Comparison of ENCODE assay signal across 10 mouse cellular contexts in genomic region chr11:88155451-88155850, GRCm38 (mm10). TPM values are rescaled to one million over a fixed set of nuclear protein-coding genes. Genes with fewer than 3 reads are reported as not detected.
A peak's percentile ranks its signal among the peaks of the same experiment; 100 is the strongest.
DNase-seq lines count a peak whose midpoint lies in the region; ATAC-seq and TF ChIP-seq lines count a peak whose summit lies in the region.
"Had no signal": no experiment of that assay in that cellular context is flagged by ENCODE, and none has a peak within 500 bp of the region (broad histone marks: within the 10 kb centered on the region; RNA-seq: fewer than 3 reads in every experiment).

No protein-coding gene starts in this region.

- WGBS in intestine, embryonic 15.5 days: 53% methylated on average over 3 of the region's 3 CpGs

- H3K4me1 ChIP-seq in intestine, embryonic 15.5 days (replicated peaks): peaks cover 74% of the 10 kb centered on the region

- intact Hi-C loops in gastrocnemius, postnatal 14 days (cut with DNase I; ENCODE audit: low total_unique reads): no loop called here

- no peaks in the 10 kb centered on the region for H3K36me3 ChIP-seq in intestine, embryonic 15.5 days
- H3K36me3 ChIP-seq: G1E; liver, embryonic 13.5 days had no signal

- TF ChIP-seq CTCF in brain, embryonic 14.5 days (IDR thresholded peaks at IDR 0.05; ENCODE audit: borderline replicate concordance, extremely low read depth, insufficient read depth, insufficient read length): no peak

- DNase-seq in kidney, adult 11 months: peak; percentile 60
- no peak for DNase-seq in kidney, postnatal 14 days
- peak; percentile 39 for DNase-seq in brain, embryonic 14.5 days (ENCODE audit: low read depth)
- peak; percentile 87 for DNase-seq in gastrocnemius, postnatal 14 days
- DNase-seq in spleen, adult 18-20 months: no peak
- no peak for DNase-seq in spleen, adult 12 weeks (ENCODE audit: low spot score)
- no peak for DNase-seq in spleen, postnatal 14 days (ENCODE audit: low spot score in 2 of 2)
- DNase-seq: liver, embryonic 13.5 days had no signal

- no peak for TF ChIP-seq POLR2A in brain, embryonic 14.5 days (IDR thresholded peaks at IDR 0.05; ENCODE audit: borderline replicate concordance, extremely low read depth, insufficient read depth, insufficient read length, poor library complexity, severe bottlenecking)

- no peak overlapping the region for H3K4me3 ChIP-seq in intestine, embryonic 15.5 days (replicated peaks)
- H3K4me3 ChIP-seq: liver, embryonic 13.5 days had no signal

- no peaks in the 10 kb centered on the region for H3K9me3 ChIP-seq in intestine, embryonic 15.5 days
- H3K9me3 ChIP-seq: G1E; liver, embryonic 13.5 days had no signal

- H3K27ac ChIP-seq in intestine, embryonic 15.5 days: peak overlapping the region; percentile 85
- H3K27ac ChIP-seq: liver, embryonic 13.5 days had no signal

- H3K27me3 ChIP-seq in intestine, embryonic 15.5 days (replicated peaks): no peaks in the 10 kb centered on the region

- no peak overlapping the region for H3K4me2 ChIP-seq in intestine, embryonic 15.5 days (replicated peaks)
- H3K4me2 ChIP-seq: liver, embryonic 13.5 days had no signal

- no peak overlapping the region for H3K9ac ChIP-seq in intestine, embryonic 15.5 days
- H3K9ac ChIP-seq: liver, embryonic 13.5 days had no signal

- ATAC-seq in intestine, embryonic 15.5 days: no peak

RNA-seq across cellular contexts. Expression of gene Mrps23, which starts 48.7 kb away (rescaled TPM):
- polyA plus RNA-seq in brain, embryonic 14.5 days (2012; rRNA removed): 74.9 and 79.0 TPM in 2 replicates
- 100 to 1,000 TPM; 127 to 132 TPM for total RNA-seq in gastrocnemius, postnatal 14 days (2021)
- polyA plus RNA-seq in intestine, embryonic 15.5 days (2015; fragmentation: Nextera tagmentation; extraction: Ambion mirVana): 59.6 and 62.3 TPM in 2 replicates

RNA-seq across cellular contexts. Expression of gene Cuedc1, which starts 57.6 kb away (rescaled TPM):
- 33.1 and 53.2 TPM in 2 replicates for polyA plus RNA-seq in brain, embryonic 14.5 days (2012; rRNA removed)
- 10 to 100 TPM; 48.5 to 50.0 TPM for total RNA-seq in gastrocnemius, postnatal 14 days (2021)
- 14.2 and 17.6 TPM in 2 replicates for polyA plus RNA-seq in intestine, embryonic 15.5 days (2015; fragmentation: Nextera tagmentation; extraction: Ambion mirVana)

Comparison
In these comparisons a context has a peak if more than half of its experiments do, and no peak if none do; other contexts are left out.
1. DNase-seq: peak in kidney, adult 11 months (single experiment), brain, embryonic 14.5 days (single experiment) and gastrocnemius, postnatal 14 days (single experiment); none in kidney, postnatal 14 days (single experiment), spleen, adult 18-20 months (0 of 2), spleen, adult 12 weeks (single experiment) and spleen, postnatal 14 days (0 of 2).